Mouse (Mus musculus) adrenal gland, adult 18-20 months (tissue): Measurements from ENCODE around the gene Parvb. TPM values are rescaled to one million over a fixed set of nuclear protein-coding genes. Genes with fewer than 3 reads are reported as not detected.

Source experiments
- DNase-seq, 2 experiments: peaks; one replicate each; pipeline ENCODE4 v3.0.0; 2021 to 2022; ENCODE audit warnings: low spot score in 2 of 2
- total RNA-seq, 2 experiments: library from RNA; stranded (reverse); gene quantifications; 1 replicate in 1 of 2; 2 replicates in 1 of 2; pipeline ENCODE4 v1.2.3; 2021

Parvb gene
- total RNA-seq, 2 experiments from 2014 or later = 15.6 to 24.9 TPM

GRCm38 (mm10) chr15:84254387-84254786 is 22.5 kb downstream of the Parvb start:
- DNase-seq = no peak

GRCm38 (mm10) chr15:84256254-84256850 is 24.5 kb downstream of the Parvb start:
- DNase-seq = no peak

- no peak for DNase-seq
Observed at GRCm38 (mm10) chr15:84256864-84257263, 25.0 kb downstream of the Parvb start.

GRCm38 (mm10) chr15:84258602-84259355 is 26.9 kb downstream of the Parvb start:
- DNase-seq = no peak

GRCm38 (mm10) chr15:84260123-84260822 is 28.4 kb downstream of the Parvb start:
- peak; percentile 62 to 65 for DNase-seq

- no peak for DNase-seq
Observed at GRCm38 (mm10) chr15:84262630-84263029, 30.8 kb downstream of the Parvb start.

- DNase-seq = no peak
Observed at GRCm38 (mm10) chr15:84263573-84263972, 31.7 kb downstream of the Parvb start.

GRCm38 (mm10) chr15:84265141-84265540 is 33.3 kb downstream of the Parvb start:
- peak in 1 of 2 experiments; percentile 36 for DNase-seq

- DNase-seq = no peak
Observed at GRCm38 (mm10) chr15:84266290-84266689, 34.4 kb downstream of the Parvb start.

GRCm38 (mm10) chr15:84267720-84268260 is 35.9 kb downstream of the Parvb start:
- DNase-seq = no peak

- DNase-seq = no peak
Observed at GRCm38 (mm10) chr15:84269107-84269633, 37.3 kb downstream of the Parvb start.

GRCm38 (mm10) chr15:84270032-84270431 is 38.2 kb downstream of the Parvb start:
- no peak for DNase-seq

GRCm38 (mm10) chr15:84270463-84270862 is 38.6 kb downstream of the Parvb start:
- no peak for DNase-seq

GRCm38 (mm10) chr15:84276066-84276465 is 44.2 kb downstream of the Parvb start:
- DNase-seq = no peak

GRCm38 (mm10) chr15:84278091-84278490 is 46.2 kb downstream of the Parvb start:
- DNase-seq = no peak

- DNase-seq = no peak
Observed at GRCm38 (mm10) chr15:84278656-84279055, 46.8 kb downstream of the Parvb start.

GRCm38 (mm10) chr15:84280309-84280708 is 48.5 kb downstream of the Parvb start:
- no peak for DNase-seq

- peak in 1 of 2 experiments; percentile 43 for DNase-seq
Observed at GRCm38 (mm10) chr15:84280712-84281347, 49.0 kb downstream of the Parvb start.

- DNase-seq = no peak
Observed at GRCm38 (mm10) chr15:84282206-84283085, 50.6 kb downstream of the Parvb start.

GRCm38 (mm10) chr15:84284059-84284458 is 52.2 kb downstream of the Parvb start:
- DNase-seq = peak; percentile 44 to 57
